Mouse (Mus musculus) G1E (cell line): ENCODE data around the gene Mfsd4b1. TPM values are rescaled to one million over a fixed set of nuclear protein-coding genes. Genes with fewer than 3 reads are reported as not detected.

Experiments used
- ATAC-seq: 2 replicates; pipeline ENCODE4 v1.8.0; 2016; ENCODE audit warnings: mild to moderate bottlenecking; ENCODE audit not compliant: insufficient number of reproducible peaks, poor library complexity, low FRiP score, severe bottlenecking; ENCODE audit errors: extremely low read depth
- DNase-seq: peaks from one replicate; pipeline ENCODE4 v3.0.0; 2012; ENCODE audit warnings: low spot score
- H3K27me3 ChIP-seq: 2 replicates; pipeline ENCODE4 v1.6.1; 2012; ENCODE audit warnings: mild to moderate bottlenecking, low read length, inconsistent platforms; ENCODE audit not compliant: insufficient read depth
- H3K36me3 ChIP-seq: replicated peaks from 2 replicates; pipeline ENCODE3; 2012; ENCODE audit warnings: mild to moderate bottlenecking, inconsistent platforms
- H3K4me1 ChIP-seq: 2 replicates; pipeline ENCODE4 v1.6.1; 2012; ENCODE audit warnings: low read depth, low read length, inconsistent platforms, mixed read lengths; ENCODE audit not compliant: insufficient read depth
- H3K4me3 ChIP-seq: 2 replicates; pipeline ENCODE4 v1.5.1; 2012; ENCODE audit warnings: low read depth, mild to moderate bottlenecking, inconsistent platforms, low read length, moderate library complexity, mixed read lengths
- H3K9me3 ChIP-seq: replicated peaks from 2 replicates; pipeline ENCODE4 v1.6.1; 2012; ENCODE audit warnings: inconsistent platforms
- CTCF ChIP-seq: IDR thresholded peaks from 2 replicates; pipeline ENCODE4 v1.5.1; 2012; ENCODE audit warnings: low read depth, low read length, inconsistent platforms, mixed read lengths
- GATA1 ChIP-seq: IDR thresholded peaks from 2 replicates; pipeline ENCODE4 v1.6.1; 2012; ENCODE audit warnings: borderline replicate concordance, low read length, inconsistent platforms, mixed read lengths
- GATA2 ChIP-seq: IDR thresholded peaks from 2 replicates; pipeline ENCODE4 v1.6.1; 2012; ENCODE audit warnings: low read depth, low read length, inconsistent platforms, borderline replicate concordance
- POLR2AphosphoS5 ChIP-seq: IDR thresholded peaks from 2 replicates; pipeline ENCODE4 v1.6.1; 2012; ENCODE audit warnings: low read depth, low read length, inconsistent platforms; ENCODE audit not compliant: insufficient replicate concordance
- TAL1 ChIP-seq: conservative IDR thresholded peaks from 2 replicates; pipeline ENCODE4 v1.6.1; 2012; ENCODE audit warnings: low read depth, low read length, inconsistent platforms, mixed read lengths
- polyA plus RNA-seq: library from polyadenylated mRNA; stranded (reverse); fragments of >175 nt; gene quantifications from 2 replicates; pipeline ENCODE4 v1.2.3, GENCODE M21; 2012
- total RNA-seq, 2 experiments: library from RNA; stranded (forward) in 1 of 2; stranded (reverse) in 1 of 2; fragments of 200-1000 nt in 1 of 2; fragments of >200 nt in 1 of 2; fragmentation: Nextera tagmentation in 1 of 2; gene quantifications; 2 replicates each; pipeline ENCODE4 v1.2.3; 2014 to 2017

Mfsd4b1 gene
- total and polyA plus RNA-seq, 3 experiments, result 0.05 TPM; not detected in 2

GRCm38 (mm10) chr10:40058062-40058785, 33.2 kb upstream of the Mfsd4b1 start:
- no peaks in the 10 kb centered on the region for H3K9me3 ChIP-seq
- peaks cover 68% of the 10 kb centered on the region for H3K36me3 ChIP-seq
- H3K4me3 ChIP-seq, result no peak overlapping the region
- no peak for ATAC-seq
- no peak for DNase-seq
- no peak for TF ChIP-seq POLR2AphosphoS5
- TF ChIP-seq TAL1, result no peak
- TF ChIP-seq GATA2, result no peak
- TF ChIP-seq GATA1, result no peak
- TF ChIP-seq CTCF, result no peak
- H3K4me1 ChIP-seq, result peaks cover 16% of the 10 kb centered on the region
- H3K27me3 ChIP-seq, result no peaks in the 10 kb centered on the region

DNA sequence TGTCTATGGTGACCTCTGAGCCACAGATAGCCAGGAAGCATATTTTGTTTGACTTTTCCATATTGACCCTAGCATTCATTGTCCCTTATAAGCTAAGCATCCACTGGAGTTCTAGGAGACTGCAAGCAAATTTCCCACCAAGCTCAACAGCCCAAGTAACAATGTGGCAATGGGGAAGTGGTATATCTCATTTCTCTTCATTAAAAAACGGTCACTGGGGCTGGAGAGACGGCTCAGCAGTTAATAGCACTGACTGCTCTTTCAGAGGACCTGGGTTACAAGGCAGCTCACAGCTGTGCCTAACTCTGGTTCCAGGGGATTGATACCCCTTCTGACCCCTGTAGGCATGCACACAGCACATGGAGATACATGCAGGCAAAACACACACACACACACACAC, 32.5 kb upstream of the Mfsd4b1 start:
- peaks cover 72% of the 10 kb centered on the region for H3K36me3 ChIP-seq
- no peak overlapping the region for H3K4me3 ChIP-seq
- no peaks in the 10 kb centered on the region for H3K9me3 ChIP-seq
- DNase-seq (no peak), ATAC-seq (no peak)
- peaks cover 16% of the 10 kb centered on the region for H3K4me1 ChIP-seq
- H3K27me3 ChIP-seq, result no peaks in the 10 kb centered on the region
- no peak for TF ChIP-seq POLR2AphosphoS5
- no peak for TF ChIP-seq GATA2
- TF ChIP-seq GATA1, result no peak
- no peak for TF ChIP-seq TAL1
- no peak for TF ChIP-seq CTCF

GRCm38 (mm10) chr10:40054455-40054854, 29.4 kb upstream of the Mfsd4b1 start:
- no peaks in the 10 kb centered on the region for H3K9me3 ChIP-seq
- no peak overlapping the region for H3K4me3 ChIP-seq
- peaks cover 73% of the 10 kb centered on the region for H3K36me3 ChIP-seq
- TF ChIP-seq CTCF (no peak), GATA2 (no peak), GATA1 (no peak), POLR2AphosphoS5 (no peak), TAL1 (no peak)
- H3K27me3 ChIP-seq, result no peaks in the 10 kb centered on the region
- ATAC-seq (no peak), DNase-seq (no peak)
- peaks cover 14% of the 10 kb centered on the region for H3K4me1 ChIP-seq

- TF ChIP-seq POLR2AphosphoS5, result no peak
- TF ChIP-seq GATA1, result no peak
- TF ChIP-seq CTCF, result no peak
- TF ChIP-seq TAL1, result no peak
- no peak for TF ChIP-seq GATA2
- no peak for ATAC-seq
- Histone ChIP-seq H3K4me1 (peaks cover 14% of the 10 kb centered on the region), H3K36me3 (peaks cover 69% of the 10 kb centered on the region), H3K27me3 (no peaks in the 10 kb centered on the region), H3K9me3 (no peaks in the 10 kb centered on the region), H3K4me3 (no peak overlapping the region)
- DNase-seq, result no peak
Observed at GRCm38 (mm10) chr10:40053896-40054295, 28.8 kb upstream of the Mfsd4b1 start.

- peaks cover 14% of the 10 kb centered on the region for H3K4me1 ChIP-seq
- H3K27me3 ChIP-seq, result no peaks in the 10 kb centered on the region
- DNase-seq, result peak; percentile 20
- peaks cover 65% of the 10 kb centered on the region for H3K36me3 ChIP-seq
- H3K4me3 ChIP-seq, result no peak overlapping the region
- TF ChIP-seq GATA2 (no peak), TAL1 (no peak)
- ATAC-seq, result no peak
- no peaks in the 10 kb centered on the region for H3K9me3 ChIP-seq
Observed at GRCm38 (mm10) chr10:40053257-40053895, 28.3 kb upstream of the Mfsd4b1 start.

- TF ChIP-seq GATA1 (no peak), POLR2AphosphoS5 (no peak), TAL1 (no peak), GATA2 (no peak), CTCF (no peak)
- peaks cover 63% of the 10 kb centered on the region for H3K36me3 ChIP-seq
- no peaks in the 10 kb centered on the region for H3K9me3 ChIP-seq
- no peaks in the 10 kb centered on the region for H3K27me3 ChIP-seq
- DNase-seq, result no peak
- H3K4me3 ChIP-seq, result no peak overlapping the region
- no peak for ATAC-seq
- H3K4me1 ChIP-seq, result peaks cover 14% of the 10 kb centered on the region
Observed at GRCm38 (mm10) chr10:40051997-40052396, 26.9 kb upstream of the Mfsd4b1 start.
